ENCODE assay signal across 8 mouse cellular contexts in genomic region chr8:70522592-70523403, GRCm38 (mm10). TPM values are rescaled to one million over a fixed set of nuclear protein-coding genes. Genes with fewer than 3 reads are reported as not detected.
A peak's percentile ranks its signal among the peaks of the same experiment; 100 is the strongest.
DNase-seq lines count a peak whose midpoint lies in the region; ATAC-seq and TF ChIP-seq lines count a peak whose summit lies in the region.

No protein-coding gene starts in this region.

- under 1% methylated on average over 51 of the region's 51 CpGs for WGBS in forebrain, embryonic 15.5 days
- under 1% methylated on average over 51 of the region's 51 CpGs for WGBS in lung, embryonic 14.5 days
- WGBS in olfactory bulb, adult 2 months = under 1% methylated on average over 51 of the region's 51 CpGs
- under 1% methylated on average over 51 of the region's 51 CpGs for WGBS in thymus, adult 2 months

- peak; percentile 85 for ATAC-seq in forebrain, embryonic 15.5 days (replicated peaks)
- peak; percentile 82 for ATAC-seq in lung, embryonic 14.5 days (ENCODE audit: insufficient read depth)

- H3K9ac ChIP-seq in forebrain, embryonic 15.5 days (replicated peaks) = peak overlapping the region; percentile 78
- peak overlapping the region; percentile 75 for H3K9ac ChIP-seq in lung, embryonic 14.5 days

- H3K27ac ChIP-seq in forebrain, embryonic 15.5 days (replicated peaks) = peak overlapping the region; percentile 93
- H3K27ac ChIP-seq in layer of hippocampus, adult 2 months = peak overlapping the region; percentile 92
- peak overlapping the region; percentile 90 for H3K27ac ChIP-seq in lung, embryonic 14.5 days (ENCODE audit: low read depth)
- peak overlapping the region; percentile 89 for H3K27ac ChIP-seq in olfactory bulb, adult 2 months (ENCODE audit: insufficient read depth, low read depth, low read length)
- peak overlapping the region; percentile 20 for H3K27ac ChIP-seq in thymus, adult 2 months (ENCODE audit: control insufficient read depth, insufficient read depth, low read length)

- H3K4me3 ChIP-seq in forebrain, embryonic 15.5 days = peak overlapping the region; percentile 76
- peak overlapping the region; percentile 81 for H3K4me3 ChIP-seq in layer of hippocampus, adult 2 months
- peak overlapping the region; percentile 82 for H3K4me3 ChIP-seq in lung, embryonic 14.5 days (ENCODE audit: low read depth, low read length)
- peak overlapping the region; percentile 77 for H3K4me3 ChIP-seq in olfactory bulb, adult 2 months (ENCODE audit: insufficient read depth, low read depth, low read length)
- H3K4me3 ChIP-seq in thymus, adult 2 months (ENCODE audit: control insufficient read depth, insufficient read depth, low read length) = peak overlapping the region; percentile 71

- peak; percentile 100 for DNase-seq in ES-CJ7 (ENCODE audit: low read depth, low spot score)
- peak; percentile 95 for DNase-seq in cerebellum, adult 11 months
- peak; percentile 94 to 96 for DNase-seq in heart, postnatal 36 days
- peak; percentile 96 to 97 for DNase-seq in layer of hippocampus, adult 2 months (ENCODE audit: low spot score in 2 of 2)
- peak; percentile 99 for DNase-seq in lung, embryonic 14.5 days
- peak; percentile 96 for DNase-seq in thymus, adult 2 months

- intact Hi-C loops in heart, postnatal 36 days (cut with DNase I) = loop anchor here (1.0 kb wide), 1 partner anchor 12 kb away; the partner anchor contains the start of gene Uba52

- H3K27me3 ChIP-seq in forebrain, embryonic 15.5 days = no peaks in the 10 kb centered on the region
- no peaks in the 10 kb centered on the region for H3K27me3 ChIP-seq in lung, embryonic 14.5 days (ENCODE audit: insufficient read depth, low read length)
- no peaks in the 10 kb centered on the region for H3K27me3 ChIP-seq in thymus, adult 2 months (ENCODE audit: control insufficient read depth, insufficient read depth, low read length)

- peaks cover 5% of the 10 kb centered on the region; the same call in 1 of the 2 replicates for H3K36me3 ChIP-seq in forebrain, embryonic 15.5 days
- peaks cover 15% of the 10 kb centered on the region; the same call in 1 of the 2 replicates for H3K36me3 ChIP-seq in lung, embryonic 14.5 days (ENCODE audit: insufficient read depth)
- H3K36me3 ChIP-seq in thymus, adult 2 months (ENCODE audit: control insufficient read depth, insufficient read depth, low read length) = peaks cover 2% of the 10 kb centered on the region; the same call in 1 of the 2 replicates

- peak overlapping the region; percentile 70 for H3K4me2 ChIP-seq in forebrain, embryonic 15.5 days (replicated peaks)
- peak overlapping the region; percentile 83 for H3K4me2 ChIP-seq in lung, embryonic 14.5 days

- peak; percentile 87 for TF ChIP-seq POLR2A in olfactory bulb, adult 2 months (IDR thresholded peaks at IDR 0.05; ENCODE audit: insufficient read depth, low read depth, low read length)
- peak; percentile 77 for TF ChIP-seq POLR2A in thymus, adult 2 months (IDR thresholded peaks at IDR 0.05; ENCODE audit: control insufficient read depth, extremely low read depth, insufficient read depth, low read length, poor library complexity)

- TF ChIP-seq CTCF in layer of hippocampus, adult 2 months (conservative IDR thresholded peaks at IDR 0.05) = peak; percentile 81
- TF ChIP-seq CTCF in lung, embryonic 14.5 days (IDR thresholded peaks at IDR 0.05; ENCODE audit: low read depth) = peak; percentile 80
- TF ChIP-seq CTCF in olfactory bulb, adult 2 months (IDR thresholded peaks at IDR 0.05; ENCODE audit: insufficient read depth, low read depth, low read length) = 0 out of 2 replicates have a peak, but pooled peaks have one; percentile 13
- peak; percentile 76 for TF ChIP-seq CTCF in thymus, adult 2 months (IDR thresholded peaks at IDR 0.05; ENCODE audit: borderline replicate concordance, control insufficient read depth, extremely low read depth, insufficient read depth, low read length, poor library complexity)

- H3K4me1 ChIP-seq in forebrain, embryonic 15.5 days = peaks cover 23% of the 10 kb centered on the region
- peaks cover 3% of the 10 kb centered on the region; the same call in 1 of the 2 replicates for H3K4me1 ChIP-seq in lung, embryonic 14.5 days (ENCODE audit: insufficient read depth)
- no peaks in the 10 kb centered on the region for H3K4me1 ChIP-seq in olfactory bulb, adult 2 months (ENCODE audit: control insufficient read depth, insufficient read depth, low read length)
- H3K4me1 ChIP-seq in thymus, adult 2 months (replicated peaks; ENCODE audit: control insufficient read depth, insufficient read depth, low read length) = peaks cover 9% of the 10 kb centered on the region

- no peaks in the 10 kb centered on the region for H3K9me3 ChIP-seq in forebrain, embryonic 15.5 days
- H3K9me3 ChIP-seq in lung, embryonic 14.5 days (ENCODE audit: low read depth, low read length) = no peaks in the 10 kb centered on the region

RNA-seq across cellular contexts. Expression of gene Fkbp8, which starts 4.7 kb away (rescaled TPM):
- polyA plus RNA-seq in forebrain, embryonic 15.5 days (2015; fragmentation: Nextera tagmentation; extraction: Ambion mirVana) = 433 and 440 TPM in 2 replicates
- 100 to 1,000 TPM; 133 to 138 TPM for total RNA-seq in heart, postnatal 36 days (2021)
- 100 to 1,000 TPM; 447 to 453 TPM for total RNA-seq in layer of hippocampus, adult 2 months (2021)
- 239 and 245 TPM in 2 replicates for polyA plus RNA-seq in lung, embryonic 14.5 days (2014; fragmentation: Nextera tagmentation; extraction: Ambion mirVana)
- not detected in 2 replicates for polyA plus RNA-seq in olfactory bulb, adult 2 months (2012; ENCODE audit: insufficient read depth, insufficient read length, low replicate concordance, missing spikeins)
- polyA plus RNA-seq in thymus, adult 2 months (2012; rRNA removed) = 613 and 640 TPM in 2 replicates

RNA-seq across cellular contexts. Expression of gene Kxd1, which starts 5.0 kb away (rescaled TPM):
- 49.8 and 50.2 TPM in 2 replicates for polyA plus RNA-seq in forebrain, embryonic 15.5 days (2015; fragmentation: Nextera tagmentation; extraction: Ambion mirVana)
- total RNA-seq in heart, postnatal 36 days (2021) = 10 to 100 TPM; 88.4 to 91.4 TPM
- total RNA-seq in layer of hippocampus, adult 2 months (2021) = 10 to 100 TPM; 37.2 to 40.7 TPM
- 56.3 and 59.0 TPM in 2 replicates for polyA plus RNA-seq in lung, embryonic 14.5 days (2014; fragmentation: Nextera tagmentation; extraction: Ambion mirVana)
- not detected in 2 replicates for polyA plus RNA-seq in olfactory bulb, adult 2 months (2012; ENCODE audit: insufficient read depth, insufficient read length, low replicate concordance, missing spikeins)
- 72.7 and 86.7 TPM in 2 replicates for polyA plus RNA-seq in thymus, adult 2 months (2012; rRNA removed)

RNA-seq across cellular contexts. Expression of gene Uba52, which starts 12.2 kb away (rescaled TPM):
- polyA plus RNA-seq in forebrain, embryonic 15.5 days (2015; fragmentation: Nextera tagmentation; extraction: Ambion mirVana) = 724 and 839 TPM in 2 replicates
- 1,000 to 10,000 TPM; 1,469 to 1,509 TPM for total RNA-seq in heart, postnatal 36 days (2021)
- 1,000 to 10,000 TPM in 1 of 2 experiments, 100 to 1,000 TPM in 1; 970 to 1,000 TPM for total RNA-seq in layer of hippocampus, adult 2 months (2021)
- polyA plus RNA-seq in lung, embryonic 14.5 days (2014; fragmentation: Nextera tagmentation; extraction: Ambion mirVana) = 964 and 1,036 TPM in 2 replicates
- polyA plus RNA-seq in olfactory bulb, adult 2 months (2012; ENCODE audit: insufficient read depth, insufficient read length, low replicate concordance, missing spikeins) = 789 TPM in 1 of 2 replicates, not detected in the other
- polyA plus RNA-seq in thymus, adult 2 months (2012; rRNA removed) = 731 and 765 TPM in 2 replicates

RNA-seq across cellular contexts. Expression of gene Rex1bd, which starts 16.2 kb away (rescaled TPM):
- 164 and 176 TPM in 2 replicates for polyA plus RNA-seq in forebrain, embryonic 15.5 days (2015; fragmentation: Nextera tagmentation; extraction: Ambion mirVana)
- total RNA-seq in heart, postnatal 36 days (2021) = 100 to 1,000 TPM; 109 to 113 TPM
- 10 to 100 TPM; 93.9 to 98.1 TPM for total RNA-seq in layer of hippocampus, adult 2 months (2021)
- 113 and 126 TPM in 2 replicates for polyA plus RNA-seq in lung, embryonic 14.5 days (2014; fragmentation: Nextera tagmentation; extraction: Ambion mirVana)
- polyA plus RNA-seq in olfactory bulb, adult 2 months (2012; ENCODE audit: insufficient read depth, insufficient read length, low replicate concordance, missing spikeins) = not detected in 2 replicates
- 196 and 227 TPM in 2 replicates for polyA plus RNA-seq in thymus, adult 2 months (2012; rRNA removed)

RNA-seq across cellular contexts. Expression of gene Ell, which starts 16.5 kb away (rescaled TPM):
- 17.4 and 19.2 TPM in 2 replicates for polyA plus RNA-seq in forebrain, embryonic 15.5 days (2015; fragmentation: Nextera tagmentation; extraction: Ambion mirVana)
- 10 to 100 TPM; 12.0 to 12.1 TPM for total RNA-seq in heart, postnatal 36 days (2021)
- total RNA-seq in layer of hippocampus, adult 2 months (2021) = 10 to 100 TPM; 20.5 to 24.4 TPM
- 18.5 and 20.0 TPM in 2 replicates for polyA plus RNA-seq in lung, embryonic 14.5 days (2014; fragmentation: Nextera tagmentation; extraction: Ambion mirVana)
- polyA plus RNA-seq in olfactory bulb, adult 2 months (2012; ENCODE audit: insufficient read depth, insufficient read length, low replicate concordance, missing spikeins) = not detected in 2 replicates
- polyA plus RNA-seq in thymus, adult 2 months (2012; rRNA removed) = 40.2 and 42.6 TPM in 2 replicates

Comparison
In these comparisons a context has a peak if more than half of its experiments do, and no peak if none do; other contexts are left out.
1. Peak in every context shown above with its lines: DNase-seq, ATAC-seq, H3K4me3 ChIP-seq and H3K27ac ChIP-seq.
2. H3K27ac ChIP-seq: peak in every context shown above with its lines; median percentile 93 in forebrain, embryonic 15.5 days; 92 in layer of hippocampus, adult 2 months; 90 in lung, embryonic 14.5 days; 89 in olfactory bulb, adult 2 months; 20 in thymus, adult 2 months.
3. CTCF ChIP-seq: peak in every context shown above with its lines; median percentile 81 in layer of hippocampus, adult 2 months; 80 in lung, embryonic 14.5 days; 76 in thymus, adult 2 months; 13 in olfactory bulb, adult 2 months.
4. RNA of gene Kxd1, which starts 5.0 kb away (polyA plus RNA-seq): 72.7 to 86.7 TPM in thymus, adult 2 months, 56.3 to 59.0 TPM in lung, embryonic 14.5 days and 49.8 to 50.2 TPM in forebrain, embryonic 15.5 days; not detected in olfactory bulb, adult 2 months; every median in the first group is over 10 times any median in the second.